Mouse (Mus musculus): ENCODE data around the gene Srp68. TPM values are rescaled to one million over a fixed set of nuclear protein-coding genes. Genes with fewer than 3 reads are reported as not detected.

Srp68 gene
- polyA plus RNA-seq (2014; fragmentation: Nextera tagmentation; extraction: Ambion mirVana) = 53.2 and 60.4 TPM in 2 replicates

DNA sequence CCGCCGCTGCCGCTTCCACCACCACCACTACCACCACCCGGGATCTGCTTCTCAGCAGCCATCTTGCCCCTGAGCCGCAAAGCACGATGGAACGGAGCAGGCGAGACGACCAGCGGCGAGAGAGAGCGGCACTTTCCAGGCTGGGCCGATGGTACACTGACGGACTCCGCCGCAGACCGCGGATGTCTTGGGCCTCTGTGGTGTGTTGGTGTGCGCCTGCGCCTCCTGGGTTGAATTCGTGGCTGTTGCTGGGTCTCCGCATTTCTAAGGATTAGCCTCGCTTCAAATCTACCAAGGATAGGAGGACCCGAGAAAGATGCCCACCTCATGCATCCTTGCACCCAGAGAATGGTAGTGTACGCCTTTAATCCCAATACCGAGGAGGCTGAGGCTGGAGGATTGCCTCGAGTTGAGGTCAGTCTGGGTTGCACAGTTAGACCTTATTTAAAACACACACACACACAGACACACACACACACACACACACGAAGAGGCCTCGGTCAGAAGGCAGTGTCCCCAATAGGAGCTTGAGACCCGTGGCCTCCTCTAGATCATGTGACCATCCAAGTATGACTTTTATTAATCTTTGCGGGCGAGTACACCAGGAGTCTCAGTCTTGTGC lies at the start of gene Srp68:
Gene Srp68 (minus strand): TSS at position 173 of the 622 bp plus-strand sequence.
- 3% methylated on average over 32 of the region's 32 CpGs for WGBS

DNA sequence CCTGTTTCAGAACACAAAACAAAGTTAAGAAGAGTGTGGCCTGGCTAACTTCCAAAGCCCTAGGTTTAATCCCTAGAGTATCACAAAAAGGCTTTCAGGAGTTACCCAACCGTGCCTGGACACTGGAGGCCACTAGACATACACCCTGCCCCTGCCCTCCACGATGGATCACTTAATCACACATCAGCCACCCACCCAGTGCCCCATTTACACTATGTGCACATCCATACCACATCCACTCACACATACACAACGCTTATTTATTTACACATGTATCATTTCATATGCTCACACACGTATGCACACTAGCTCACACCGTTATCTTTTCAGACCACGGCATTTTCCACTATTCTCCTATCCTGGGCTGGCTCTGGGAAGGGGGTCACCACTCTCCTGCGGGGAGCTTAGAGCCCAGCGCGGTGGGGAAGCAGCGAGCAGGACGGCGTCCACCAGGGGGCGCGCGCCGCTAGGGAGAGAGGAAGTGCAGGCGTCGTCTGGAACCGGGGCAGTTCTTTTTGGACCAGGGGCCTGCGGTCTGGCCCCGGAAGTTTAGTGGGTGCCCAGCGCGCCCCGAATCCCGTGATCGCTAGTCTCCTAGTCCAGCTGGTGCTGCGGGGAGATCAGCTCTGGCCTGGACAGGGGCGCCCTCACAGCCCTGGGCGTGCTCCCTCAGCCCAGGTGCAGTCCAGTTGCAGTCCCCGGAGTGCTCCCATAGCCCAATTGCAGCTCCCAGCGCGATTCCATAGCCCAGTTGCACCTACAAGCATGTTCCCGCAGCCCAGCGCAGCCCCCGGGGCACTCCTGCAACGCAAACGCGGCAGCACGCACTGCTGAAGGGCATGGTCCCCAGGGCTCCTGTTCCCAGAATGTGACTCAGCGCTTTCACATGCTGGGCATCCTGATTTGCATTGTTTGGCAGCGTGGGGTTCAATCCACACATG lies 45.0 kb upstream of the Srp68 start:
- no peaks in the 10 kb centered on the region for H3K27me3 ChIP-seq (replicated peaks; ENCODE audit: control insufficient read depth, insufficient read depth, low read length)
- no peaks in the 10 kb centered on the region for H3K36me3 ChIP-seq (ENCODE audit: control insufficient read depth, insufficient read depth, low read length)
- peaks cover 4% of the 10 kb centered on the region for H3K4me1 ChIP-seq (ENCODE audit: control insufficient read depth, insufficient read depth, low read length)
- no peaks in the 10 kb centered on the region for H3K9me3 ChIP-seq (replicated peaks; ENCODE audit: control insufficient read depth, low read length)
- no peak overlapping the region for H3K27ac ChIP-seq (ENCODE audit: low read depth, low read length)
- peak; percentile 80 for DNase-seq (ENCODE audit: low spot score)
- peak; percentile 95 for ATAC-seq
- peak overlapping the region; percentile 67 for H3K9ac ChIP-seq (ENCODE audit: low read length)
- H3K4me2 ChIP-seq (ENCODE audit: low read length) = peak overlapping the region; percentile 93
- H3K4me3 ChIP-seq (ENCODE audit: low read depth, low read length) = peak overlapping the region; percentile 35
- 1% methylated on average over 41 of the region's 41 CpGs for WGBS

More for the DNA sequence above, at the start of gene Srp68:
- Histone ChIP-seq H3K36me3 (ENCODE audit: control insufficient read depth, insufficient read depth, low read length) (peaks cover 27% of the 10 kb centered on the region), H3K9ac (ENCODE audit: low read length) (peak within 1 kb of the TSS; percentile 87), H3K4me1 (ENCODE audit: control insufficient read depth, insufficient read depth, low read length) (peaks cover 15% of the 10 kb centered on the region), H3K4me2 (ENCODE audit: low read length) (peak within 1 kb of the TSS; percentile 95), H3K9me3 (replicated peaks; ENCODE audit: control insufficient read depth, low read length) (no peaks in the 10 kb centered on the region), H3K27me3 (replicated peaks; ENCODE audit: control insufficient read depth, insufficient read depth, low read length) (no peaks in the 10 kb centered on the region), H3K4me3 (ENCODE audit: low read depth, low read length) (peak within 1 kb of the TSS; percentile 89), H3K27ac (ENCODE audit: low read depth, low read length) (peak within 1 kb of the TSS; percentile 86)
- ATAC-seq (peak; percentile 99), DNase-seq (ENCODE audit: low spot score) (peak; percentile 97)

DNA sequence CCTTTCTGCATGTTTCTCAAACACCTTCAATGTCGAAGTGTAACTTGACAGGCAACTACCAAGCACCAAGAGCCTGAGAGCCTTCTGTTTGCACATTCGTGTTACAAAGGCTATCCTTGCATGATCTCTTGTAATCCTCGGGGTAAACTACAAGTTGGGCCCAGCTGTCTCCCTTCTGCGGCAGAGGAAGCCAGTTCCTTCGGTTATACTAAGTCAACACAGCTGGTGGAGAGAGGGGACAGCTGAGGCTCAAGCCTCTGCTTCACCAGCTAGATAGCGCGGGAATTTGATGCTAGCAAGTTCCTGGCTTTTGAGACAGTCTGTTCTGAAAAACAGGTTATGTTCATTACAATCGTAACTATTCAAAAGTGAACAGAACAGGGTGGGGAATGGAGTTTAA lies 38.3 kb upstream of the Srp68 start:
- H3K36me3 ChIP-seq (ENCODE audit: control insufficient read depth, insufficient read depth, low read length) = no peaks in the 10 kb centered on the region
- ATAC-seq (no peak), DNase-seq (ENCODE audit: low spot score) (no peak)
- H3K4me2 ChIP-seq (ENCODE audit: low read length) = no peak overlapping the region
- 80% methylated on average over 8 of the region's 8 CpGs for WGBS
- no peaks in the 10 kb centered on the region for H3K27me3 ChIP-seq (replicated peaks; ENCODE audit: control insufficient read depth, insufficient read depth, low read length)
- no peaks in the 10 kb centered on the region for H3K9me3 ChIP-seq (replicated peaks; ENCODE audit: control insufficient read depth, low read length)
- no peaks in the 10 kb centered on the region for H3K4me1 ChIP-seq (ENCODE audit: control insufficient read depth, insufficient read depth, low read length)
- H3K9ac ChIP-seq (ENCODE audit: low read length) = no peak overlapping the region
- H3K27ac ChIP-seq (ENCODE audit: low read depth, low read length) = no peak overlapping the region
- H3K4me3 ChIP-seq (ENCODE audit: low read depth, low read length) = no peak overlapping the region

DNA sequence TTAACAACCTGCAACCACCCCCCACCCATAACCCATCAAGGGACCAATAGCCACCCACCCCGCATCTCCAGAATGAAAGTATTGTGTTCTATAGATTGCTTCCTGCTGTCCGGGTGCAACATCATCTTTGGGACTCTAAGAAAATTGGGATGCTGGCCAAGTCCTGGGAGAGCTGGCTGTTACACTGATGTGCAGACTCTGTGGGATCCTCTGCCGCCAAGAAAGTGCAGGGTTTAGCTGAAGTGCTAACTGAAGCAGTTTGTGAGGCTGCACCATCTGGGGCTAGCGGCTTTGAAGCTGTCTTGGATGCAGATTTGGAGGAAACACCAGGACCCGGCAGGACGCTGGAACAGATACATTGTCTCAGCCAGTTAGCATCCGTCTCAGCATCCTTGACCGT lies 37.2 kb upstream of the Srp68 start:
- Histone ChIP-seq H3K9ac (ENCODE audit: low read length) (no peak overlapping the region), H3K27ac (ENCODE audit: low read depth, low read length) (peak overlapping the region; percentile 44; the same call in 1 of the 2 replicates), H3K4me1 (ENCODE audit: control insufficient read depth, insufficient read depth, low read length) (0 out of 2 replicates have a peak, but pooled peaks cover 4% of the 10 kb centered on the region), H3K27me3 (replicated peaks; ENCODE audit: control insufficient read depth, insufficient read depth, low read length) (no peaks in the 10 kb centered on the region), H3K36me3 (ENCODE audit: control insufficient read depth, insufficient read depth, low read length) (no peaks in the 10 kb centered on the region), H3K9me3 (replicated peaks; ENCODE audit: control insufficient read depth, low read length) (no peaks in the 10 kb centered on the region), H3K4me2 (ENCODE audit: low read length) (no peak overlapping the region), H3K4me3 (ENCODE audit: low read depth, low read length) (no peak overlapping the region)
- DNase-seq (ENCODE audit: low spot score) (peak; percentile 74), ATAC-seq (no peak)
- WGBS = 37% methylated on average over 8 of the region's 8 CpGs

DNA sequence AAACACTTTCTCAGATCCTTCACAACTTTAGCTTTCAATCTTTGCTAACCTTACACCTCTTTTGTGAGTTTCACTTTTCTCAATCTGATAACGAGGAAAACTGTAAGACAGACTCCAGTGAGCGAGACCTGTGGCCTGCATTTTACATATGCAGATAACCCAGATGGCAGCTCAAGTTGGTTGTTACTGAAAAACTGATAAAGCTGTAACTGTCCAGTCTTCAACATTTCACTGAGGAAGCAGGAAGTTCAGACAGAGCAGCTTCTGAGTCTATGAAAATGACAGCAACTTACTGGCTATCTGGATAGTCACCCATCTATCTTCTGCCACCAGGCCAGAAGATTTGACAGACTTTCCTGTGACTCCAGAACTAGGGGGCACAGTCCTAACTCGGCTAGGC lies 35.6 kb upstream of the Srp68 start:
- Histone ChIP-seq H3K27me3 (replicated peaks; ENCODE audit: control insufficient read depth, insufficient read depth, low read length) (no peaks in the 10 kb centered on the region), H3K27ac (ENCODE audit: low read depth, low read length) (no peak overlapping the region), H3K4me2 (ENCODE audit: low read length) (no peak overlapping the region), H3K9ac (ENCODE audit: low read length) (no peak overlapping the region), H3K4me1 (ENCODE audit: control insufficient read depth, insufficient read depth, low read length) (peaks cover 9% of the 10 kb centered on the region; the same call in 1 of the 2 replicates), H3K36me3 (ENCODE audit: control insufficient read depth, insufficient read depth, low read length) (peaks cover 5% of the 10 kb centered on the region), H3K4me3 (ENCODE audit: low read depth, low read length) (no peak overlapping the region), H3K9me3 (replicated peaks; ENCODE audit: control insufficient read depth, low read length) (no peaks in the 10 kb centered on the region)
- ATAC-seq (no peak), DNase-seq (ENCODE audit: low spot score) (no peak)
- 70% methylated on average over 3 of the region's 3 CpGs for WGBS

DNA sequence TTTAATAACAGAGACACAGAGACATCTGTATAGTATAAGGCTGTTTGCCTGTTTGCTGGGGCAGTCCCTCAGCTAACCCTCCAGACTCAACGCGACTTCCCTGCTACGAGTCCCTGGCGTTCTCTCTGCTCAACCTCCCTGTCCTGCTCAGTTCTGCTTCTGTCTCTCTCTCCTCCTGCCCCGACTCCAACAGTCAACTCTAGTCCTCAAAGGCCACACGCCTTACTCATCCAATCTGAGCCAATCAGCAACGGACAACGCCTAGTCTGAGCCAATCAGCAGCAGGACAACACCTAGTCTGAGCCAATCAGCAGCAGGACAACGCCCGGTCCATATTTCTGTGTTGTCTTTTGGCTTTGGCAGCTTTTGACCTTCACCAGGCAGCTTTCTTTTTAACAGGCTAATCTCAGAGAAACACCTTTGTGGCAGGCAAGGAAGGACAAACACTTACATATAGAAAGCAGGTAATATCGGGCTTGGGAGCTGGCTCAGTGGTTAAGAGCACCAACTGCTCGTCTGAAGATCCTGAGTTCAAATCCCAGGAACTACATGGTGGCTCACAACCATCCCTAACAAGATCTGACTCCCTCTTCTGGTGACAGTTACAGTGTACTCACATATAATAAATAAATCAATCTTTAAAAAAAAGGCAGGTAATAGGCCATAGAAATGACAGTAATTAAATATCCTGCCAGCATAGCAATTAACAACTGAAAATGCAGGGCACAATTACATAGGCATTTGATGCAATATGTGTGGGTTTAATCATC lies 33.9 kb upstream of the Srp68 start:
- H3K9me3 ChIP-seq (replicated peaks; ENCODE audit: control insufficient read depth, low read length) = no peaks in the 10 kb centered on the region
- WGBS = 92% methylated on average over 12 of the region's 12 CpGs
- no peak overlapping the region for H3K4me2 ChIP-seq (ENCODE audit: low read length)
- H3K27me3 ChIP-seq (replicated peaks; ENCODE audit: control insufficient read depth, insufficient read depth, low read length) = no peaks in the 10 kb centered on the region
- H3K9ac ChIP-seq (ENCODE audit: low read length) = no peak overlapping the region
- H3K36me3 ChIP-seq (ENCODE audit: control insufficient read depth, insufficient read depth, low read length) = peaks cover 22% of the 10 kb centered on the region
- ATAC-seq (no peak), DNase-seq (ENCODE audit: low spot score) (no peak)
- peaks cover 9% of the 10 kb centered on the region; the same call in 1 of the 2 replicates for H3K4me1 ChIP-seq (ENCODE audit: control insufficient read depth, insufficient read depth, low read length)
- H3K27ac ChIP-seq (ENCODE audit: low read depth, low read length) = no peak overlapping the region
- no peak overlapping the region for H3K4me3 ChIP-seq (ENCODE audit: low read depth, low read length)

DNA sequence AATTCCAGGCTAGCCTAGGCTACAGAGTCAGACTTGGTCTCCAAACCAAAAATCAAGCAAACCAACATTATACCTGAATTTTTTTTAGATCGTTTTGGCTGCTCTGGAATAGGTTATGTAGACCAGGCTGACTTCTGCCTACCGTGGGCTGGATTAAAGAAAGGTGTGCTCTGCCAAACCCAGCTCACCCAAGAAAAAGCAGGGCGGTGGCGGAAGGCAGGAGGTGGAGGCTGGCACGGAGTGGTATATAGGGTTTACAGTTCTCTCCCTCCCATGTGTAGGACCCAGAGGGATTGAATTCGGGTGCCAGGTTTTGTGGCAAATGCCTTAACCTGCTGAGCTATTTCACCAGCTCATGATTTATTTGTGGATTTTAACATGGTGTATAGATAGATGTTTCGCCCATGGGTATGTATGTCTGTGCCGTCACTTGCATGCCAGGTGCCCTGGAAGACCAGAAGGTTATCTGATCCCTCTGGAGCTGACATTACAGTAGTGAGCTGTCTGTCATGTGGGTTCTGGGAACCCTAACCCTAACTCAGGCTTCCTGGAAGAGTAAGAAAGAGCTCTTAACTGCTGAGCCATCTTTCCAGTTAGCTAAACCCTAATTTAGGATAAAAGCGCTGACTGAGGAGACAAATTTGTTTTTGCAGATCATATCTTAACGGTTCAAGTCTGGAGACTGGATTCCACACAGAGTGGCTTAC lies 33.2 kb upstream of the Srp68 start, which contains the start of gene Exoc7:
Gene Exoc7 (minus strand): TSS at position 215 of the 707 bp plus-strand sequence.
- 86% methylated on average over 10 of the region's 10 CpGs for WGBS
- ATAC-seq (peak; percentile 35; the same call in 1 of the 2 replicates), DNase-seq (ENCODE audit: low spot score) (no peak)
- Histone ChIP-seq H3K4me3 (ENCODE audit: low read depth, low read length) (peak within 1 kb of the TSS; percentile 74), H3K27ac (ENCODE audit: low read depth, low read length) (peak within 1 kb of the TSS; percentile 14; the same call in 1 of the 2 replicates), H3K4me1 (ENCODE audit: control insufficient read depth, insufficient read depth, low read length) (peaks cover 9% of the 10 kb centered on the region; the same call in 1 of the 2 replicates), H3K9ac (ENCODE audit: low read length) (peak within 1 kb of the TSS; percentile 85), H3K36me3 (ENCODE audit: control insufficient read depth, insufficient read depth, low read length) (peaks cover 29% of the 10 kb centered on the region), H3K27me3 (replicated peaks; ENCODE audit: control insufficient read depth, insufficient read depth, low read length) (no peaks in the 10 kb centered on the region), H3K9me3 (replicated peaks; ENCODE audit: control insufficient read depth, low read length) (no peaks in the 10 kb centered on the region), H3K4me2 (ENCODE audit: low read length) (peak within 1 kb of the TSS; percentile 90)

All from forebrain, embryonic 14.5 days (tissue).